Mouse (Mus musculus) forebrain, postnatal 0 days (tissue): Measurements from ENCODE around the gene 1190007I07Rik. TPM values are rescaled to one million over a fixed set of nuclear protein-coding genes. Genes with fewer than 3 reads are reported as not detected.
"Not testable (repeated sequence)": the region's sequence is repeated elsewhere in the genome, so short reads cannot be mapped to it uniquely, and the experiment has no call there.

ENCODE experiments used
- ATAC-seq: fragments of 200-750 bp; cut with Nextera tagmentation; 2 replicates; pipeline ENCODE4 v1.8.0; 2017; ENCODE audit warnings: mild to moderate bottlenecking, moderate library complexity
- DNase-seq: peaks from one replicate; pipeline ENCODE4 v3.0.0-alpha.2; 2015
- H3K27ac ChIP-seq: fragments of 300-500 bp; sonication (generic); 2 replicates; pipeline ENCODE4 v1.5.1; 2014; ENCODE audit warnings: low read depth, mild to moderate bottlenecking, antibody characterized with exemption, low read length, moderate library complexity, mixed read lengths
- H3K27me3 ChIP-seq: fragments of 300-500 bp; sonication (generic); 2 replicates; pipeline ENCODE4 v1.6.1; 2014; ENCODE audit warnings: mild to moderate bottlenecking, low read length, mixed read lengths; ENCODE audit not compliant: insufficient read depth
- H3K36me3 ChIP-seq: fragments of 300-500 bp; sonication (generic); 2 replicates; pipeline ENCODE4 v1.6.1; 2014; ENCODE audit warnings: mild to moderate bottlenecking, moderate library complexity; ENCODE audit not compliant: insufficient read depth
- H3K4me1 ChIP-seq: fragments of 300-500 bp; sonication (generic); 2 replicates; pipeline ENCODE4 v1.6.1; 2014; ENCODE audit warnings: antibody characterized with exemption; ENCODE audit not compliant: insufficient read depth
- H3K4me2 ChIP-seq: fragments of 300-500 bp; sonication (generic); 2 replicates; pipeline ENCODE4 v1.6.1; 2014; ENCODE audit warnings: low read depth, mild to moderate bottlenecking, moderate library complexity
- H3K4me3 ChIP-seq: fragments of 300-500 bp; sonication (generic); 2 replicates; pipeline ENCODE4 v1.5.1; 2014; ENCODE audit warnings: low read depth, low read length, mixed read lengths
- H3K9ac ChIP-seq: fragments of 300-500 bp; sonication (generic); 2 replicates; pipeline ENCODE4 v1.6.1; 2014; ENCODE audit warnings: mild to moderate bottlenecking
- H3K9me3 ChIP-seq: fragments of 300-500 bp; sonication (generic); 2 replicates; pipeline ENCODE4 v1.6.1; 2016; ENCODE audit warnings: low read length
- CTCF ChIP-seq: sonication (generic); IDR thresholded peaks from 2 replicates; pipeline ENCODE4 v1.5.1; 2016; ENCODE audit warnings: antibody characterized with exemption, control low read depth, low read depth
- WGBS: fragments of 180-500 bp; shearing (Covaris S2); extraction: QIAGEN DNeasy Blood & Tissue Kit; methylation state at CpG from one replicate; pipeline ENCODE4 v1.1.7; 2014; 5-methylcytosine and 5-hydroxymethylcytosine counted together
- polyA plus RNA-seq: library from polyadenylated mRNA; unstranded; fragments of >200 nt; fragmentation: Nextera tagmentation; extraction: Ambion mirVana; gene quantifications from 2 replicates; pipeline ENCODE4 v1.2.1, GENCODE M21; 2015
- total RNA-seq: library from RNA; depleted of rRNA; stranded (reverse); fragments of >200 nt; gene quantifications from 2 replicates; pipeline ENCODE4 v1.2.3, GENCODE M21; 2014

Gene 1190007I07Rik
- total and polyA plus RNA-seq, 2 experiments from 2014 or later: 28.7 to 29.8 TPM

- peaks cover 56% of the 10 kb centered on the region for H3K36me3 ChIP-seq
Observed at GRCm38 (mm10) chr10:82639032-82639698, 16.1 kb upstream of the 1190007I07Rik start.

GRCm38 (mm10) chr10:82636321-82636720 is 13.3 kb upstream of the 1190007I07Rik start:
- no peaks in the 10 kb centered on the region for H3K27me3 ChIP-seq
- no peak overlapping the region for H3K4me3 ChIP-seq
- no peak overlapping the region for H3K4me2 ChIP-seq
- WGBS: 95% methylated on average over 3 of the region's 3 CpGs
- no peak for TF ChIP-seq CTCF
- H3K4me1 ChIP-seq: no peaks in the 10 kb centered on the region
- ATAC-seq (no peak), DNase-seq (no peak)
- no peak overlapping the region for H3K27ac ChIP-seq
- H3K9ac ChIP-seq: no peak overlapping the region
- peaks cover 36% of the 10 kb centered on the region for H3K36me3 ChIP-seq
- no peaks in the 10 kb centered on the region for H3K9me3 ChIP-seq

More at GRCm38 (mm10) chr10:82639032-82639698, 16.1 kb upstream of the 1190007I07Rik start:
- 90% methylated on average over 8 of the region's 8 CpGs for WGBS
- TF ChIP-seq CTCF: peak; percentile 27; the same call in 1 of the 2 replicates
- no peaks in the 10 kb centered on the region for H3K4me1 ChIP-seq
- no peaks in the 10 kb centered on the region for H3K27me3 ChIP-seq
- no peak overlapping the region for H3K9ac ChIP-seq
- ATAC-seq (no peak), DNase-seq (no peak)
- no peaks in the 10 kb centered on the region for H3K9me3 ChIP-seq
- H3K4me2 ChIP-seq: no peak overlapping the region
- no peak overlapping the region for H3K4me3 ChIP-seq
- no peak overlapping the region for H3K27ac ChIP-seq

- Histone ChIP-seq H3K36me3 (peaks cover 17% of the 10 kb centered on the region), H3K27ac (no peak overlapping the region), H3K27me3 (no peaks in the 10 kb centered on the region), H3K9ac (no peak overlapping the region), H3K4me2 (no peak overlapping the region), H3K4me1 (peaks cover 9% of the 10 kb centered on the region), H3K4me3 (no peak overlapping the region), H3K9me3 (no peaks in the 10 kb centered on the region)
- 98% methylated on average over 7 of the region's 7 CpGs for WGBS
- ATAC-seq (no peak), DNase-seq (no peak)
- no peak for TF ChIP-seq CTCF
Observed at GRCm38 (mm10) chr10:82634348-82634747, 11.3 kb upstream of the 1190007I07Rik start.

GRCm38 (mm10) chr10:82632496-82633280 is 9.7 kb upstream of the 1190007I07Rik start:
- no peak for ATAC-seq
- 96% methylated on average over 12 of the region's 12 CpGs for WGBS
- no peak for TF ChIP-seq CTCF

GRCm38 (mm10) chr10:82631133-82631532 is 8.1 kb upstream of the 1190007I07Rik start:
- peaks cover 9% of the 10 kb centered on the region for H3K4me1 ChIP-seq
- TF ChIP-seq CTCF: no peak
- peak overlapping the region; percentile 52; the same call in 1 of the 2 replicates for H3K4me3 ChIP-seq
- 71% methylated on average over 7 of the region's 7 CpGs for WGBS
- peaks cover 2% of the 10 kb centered on the region; the same call in 1 of the 2 replicates for H3K36me3 ChIP-seq
- no peak overlapping the region for H3K9ac ChIP-seq
- no peak overlapping the region for H3K27ac ChIP-seq
- no peaks in the 10 kb centered on the region for H3K9me3 ChIP-seq
- peak overlapping the region; percentile 91 for H3K4me2 ChIP-seq
- no peak for ATAC-seq
- H3K27me3 ChIP-seq: no peaks in the 10 kb centered on the region
- DNase-seq: no peak

More at GRCm38 (mm10) chr10:82632496-82633280, 9.7 kb upstream of the 1190007I07Rik start:
- Histone ChIP-seq H3K27ac (no peak overlapping the region), H3K4me1 (peaks cover 9% of the 10 kb centered on the region), H3K9me3 (no peaks in the 10 kb centered on the region), H3K9ac (no peak overlapping the region), H3K36me3 (peaks cover 10% of the 10 kb centered on the region; the same call in 1 of the 2 replicates), H3K27me3 (no peaks in the 10 kb centered on the region), H3K4me2 (no peak overlapping the region), H3K4me3 (no peak overlapping the region)
- no peak for DNase-seq

- no peak for TF ChIP-seq CTCF
- WGBS: 14% methylated on average over 7 of the region's 7 CpGs
- Histone ChIP-seq H3K9me3 (no peaks in the 10 kb centered on the region), H3K36me3 (peaks cover 2% of the 10 kb centered on the region; the same call in 1 of the 2 replicates), H3K4me2 (peak overlapping the region; percentile 91), H3K27me3 (no peaks in the 10 kb centered on the region), H3K9ac (peak overlapping the region; percentile 68), H3K27ac (peak overlapping the region; percentile 89; the same call in 1 of the 2 replicates), H3K4me1 (peaks cover 9% of the 10 kb centered on the region), H3K4me3 (peak overlapping the region; percentile 52)
- no peak for ATAC-seq
- no peak for DNase-seq
Observed at GRCm38 (mm10) chr10:82630497-82630896, 7.5 kb upstream of the 1190007I07Rik start.

- Histone ChIP-seq H3K4me3 (peak within 1 kb of the TSS; percentile 52), H3K4me2 (peak within 1 kb of the TSS; percentile 91), H3K9ac (peak within 1 kb of the TSS; percentile 68), H3K27ac (peak within 1 kb of the TSS; percentile 89)
- 3% methylated on average over 52 of the region's 78 CpGs for WGBS
- H3K9me3 ChIP-seq, H3K27me3 ChIP-seq, H3K36me3 ChIP-seq, H3K4me1 ChIP-seq: not testable (repeated sequence)
- DNase-seq (peak; percentile 97), ATAC-seq (peak; percentile 97)
Observed at GRCm38 (mm10) chr10:82629586-82630255, 6.7 kb upstream of the 1190007I07Rik start, which contains the start of gene Tdg. Tdg (plus strand) TSS chr10:82629828.
